Mouse (Mus musculus) myocyte (in vitro differentiated cells): ENCODE results near the gene Slc35c2.

Experiments
- MAX ChIP-seq: IDR thresholded peaks from one replicate; pipeline ENCODE4 v1.6.1; 2011; ENCODE audit warnings: low read depth, mild to moderate bottlenecking, control low read depth
- MYOG ChIP-seq, 3 experiments: IDR thresholded peaks; one replicate each; pipeline ENCODE4 v1.6.1; 2011; ENCODE audit warnings: control low read depth in 2 of 3, low read depth in 2 of 3, mild to moderate bottlenecking in 2 of 3; ENCODE audit not compliant: insufficient read length in 2 of 3, control insufficient read depth in 1 of 3, insufficient read depth in 1 of 3
- POLR2A ChIP-seq: IDR thresholded peaks from one replicate; pipeline ENCODE4 v1.6.1; 2011; ENCODE audit warnings: low read depth, mild to moderate bottlenecking, control low read depth, moderate library complexity; ENCODE audit not compliant: insufficient read length
- POLR2AphosphoS2 ChIP-seq: IDR thresholded peaks from one replicate; pipeline ENCODE4 v1.6.1; 2011; ENCODE audit warnings: low read depth, control low read depth; ENCODE audit not compliant: insufficient read length
- SRF ChIP-seq: IDR thresholded peaks from one replicate; pipeline ENCODE4 v1.6.1; 2011; ENCODE audit warnings: low read depth; ENCODE audit not compliant: control insufficient read depth, insufficient read length
- TCF12 ChIP-seq: IDR thresholded peaks from one replicate; pipeline ENCODE4 v1.6.1; 2011; ENCODE audit warnings: mild to moderate bottlenecking, control low read depth; ENCODE audit not compliant: poor library complexity, insufficient read depth, severe bottlenecking

GRCm38 (mm10) chr2:165283644-165284043, 4.0 kb downstream of the Slc35c2 start:
- TF ChIP-seq POLR2AphosphoS2 (no peak), POLR2A (no peak), SRF (no peak), MAX (no peak), TCF12 (no peak), MYOG (IDR thresholded peaks at IDR 0.05; ENCODE audit: control insufficient read depth in 1 of 3, insufficient read depth in 1 of 3, insufficient read length in 2 of 3, low read depth in 2 of 3) (no peak)
